ENCODE assay signal across 8 mouse cellular contexts in the genomic region with DNA sequence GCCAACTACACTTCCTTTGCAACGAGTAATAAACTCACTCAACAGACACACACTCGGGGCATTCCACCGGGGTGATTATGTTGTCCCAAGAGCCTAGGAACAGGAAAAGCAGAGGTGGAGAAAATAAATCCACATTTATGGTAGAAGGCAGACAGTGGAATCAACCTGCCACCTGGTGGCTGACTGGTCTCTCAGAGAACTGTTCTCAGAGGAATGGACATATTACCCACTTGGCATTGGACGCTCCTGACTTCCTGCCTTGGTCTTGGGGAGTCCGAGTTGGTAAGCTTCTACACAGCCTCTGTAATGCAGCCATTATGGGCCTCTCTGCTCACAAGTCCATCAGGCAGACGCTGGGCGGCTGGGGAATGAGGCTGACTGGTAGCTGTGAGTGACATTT. TPM values are rescaled to one million over a fixed set of nuclear protein-coding genes. Genes with fewer than 3 reads are reported as not detected.
DNase-seq lines count a peak whose midpoint lies in the region.
"Had no signal": no experiment of that assay in that cellular context is flagged by ENCODE, and none has a peak within 500 bp of the region (broad histone marks: within the 10 kb centered on the region; RNA-seq: fewer than 3 reads in every experiment).

No protein-coding gene starts in this region.

- H3K27ac ChIP-seq in brown adipose tissue, adult 24 weeks (replicated peaks; ENCODE audit: low read depth, low read length), result peak overlapping the region; percentile 39
- H3K27ac ChIP-seq: embryonic facial prominence, embryonic 12.5 days had no signal

- H3K4me3 ChIP-seq in brown adipose tissue, adult 24 weeks (ENCODE audit: insufficient read depth, low read depth, low read length), result no peak overlapping the region
- H3K4me3 ChIP-seq: embryonic facial prominence, embryonic 12.5 days had no signal

- peaks cover 14% of the 10 kb centered on the region for H3K4me1 ChIP-seq in brown adipose tissue, adult 24 weeks (ENCODE audit: control insufficient read depth, insufficient read depth, insufficient read length, low read length)

- DNase-seq in layer of hippocampus, adult 11-12 months (ENCODE audit: low spot score), result peak; percentile 47
- no peak for DNase-seq in layer of hippocampus, adult 9-10 months (ENCODE audit: low spot score)
- DNase-seq in NIH3T3 (ENCODE audit: low read depth), result peak; percentile 50
- peak; percentile 64 to 84 for DNase-seq in kidney, postnatal 36 days
- peak; percentile 56 for DNase-seq in right cerebral cortex, postnatal 14 days
- DNase-seq in cerebellum, adult 11-12 months, result no peak

RNA-seq across cellular contexts. Expression of gene Ccrl2, which starts 14.9 kb away (rescaled TPM):
- 1.3 and 1.6 TPM in 2 replicates for polyA plus RNA-seq in brown adipose tissue, adult 24 weeks (2012; ENCODE audit: insufficient read depth, insufficient read length, missing spikeins)

RNA-seq across cellular contexts. Expression of gene Lrrfip2, which starts 45.2 kb away (rescaled TPM):
- polyA plus RNA-seq in brown adipose tissue, adult 24 weeks (2012; ENCODE audit: insufficient read depth, insufficient read length, missing spikeins), result 36.9 and 43.5 TPM in 2 replicates

RNA-seq across cellular contexts. Expression of gene Ltf, which starts 53.1 kb away (rescaled TPM):
- not detected in 2 replicates for polyA plus RNA-seq in brown adipose tissue, adult 24 weeks (2012; ENCODE audit: insufficient read depth, insufficient read length, missing spikeins)

Comparison
In these comparisons a context has a peak if more than half of its experiments do, and no peak if none do; other contexts are left out.
1. DNase-seq: peak in layer of hippocampus, adult 11-12 months (single experiment), NIH3T3 (single experiment), kidney, postnatal 36 days (2 of 2) and right cerebral cortex, postnatal 14 days (single experiment); none in layer of hippocampus, adult 9-10 months (single experiment) and cerebellum, adult 11-12 months (single experiment).